Mouse (Mus musculus): ENCODE results near the gene Ndufs1. TPM values are rescaled to one million over a fixed set of nuclear protein-coding genes. Genes with fewer than 3 reads are reported as not detected.

The Ndufs1 gene
- polyA plus RNA-seq, 1 experiment from 2014 or later, result 125 TPM

DNA sequence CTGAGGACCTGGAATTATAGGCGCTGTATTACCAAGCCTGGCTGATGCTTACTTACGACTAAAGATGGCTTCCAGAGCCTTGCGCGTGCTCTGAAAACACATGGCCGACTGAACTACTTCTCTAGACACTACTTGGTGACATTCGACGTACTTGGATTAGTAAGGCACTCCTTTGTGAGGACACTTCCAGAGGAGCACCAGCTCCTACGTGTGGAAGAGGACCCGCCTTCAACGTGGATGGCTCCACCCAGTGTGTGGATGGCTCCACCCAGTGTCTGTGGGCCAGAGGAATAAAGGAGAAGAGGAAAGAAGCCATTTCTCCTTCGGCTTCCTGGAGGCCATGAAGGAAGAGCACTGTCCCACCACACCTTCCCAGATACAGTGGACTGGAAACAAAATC, 44.9 kb downstream of the Ndufs1 start:
- Histone ChIP-seq H3K27me3 (no peaks in the 10 kb centered on the region), H3K4me1 (peaks cover 6% of the 10 kb centered on the region), H3K9me3 (no peaks in the 10 kb centered on the region), H3K27ac (no peak overlapping the region), H3K9ac (no peak overlapping the region), H3K4me2 (no peak overlapping the region), H3K4me3 (no peak overlapping the region), H3K36me3 (0 out of 2 replicates have a peak, but pooled peaks cover 3% of the 10 kb centered on the region)
- WGBS, result 92% methylated on average over 11 of the region's 11 CpGs
- no peak for ATAC-seq (ENCODE audit: insufficient number of reproducible peaks, insufficient read depth, low FRiP score, low TSS enrichment, low read depth)

DNA sequence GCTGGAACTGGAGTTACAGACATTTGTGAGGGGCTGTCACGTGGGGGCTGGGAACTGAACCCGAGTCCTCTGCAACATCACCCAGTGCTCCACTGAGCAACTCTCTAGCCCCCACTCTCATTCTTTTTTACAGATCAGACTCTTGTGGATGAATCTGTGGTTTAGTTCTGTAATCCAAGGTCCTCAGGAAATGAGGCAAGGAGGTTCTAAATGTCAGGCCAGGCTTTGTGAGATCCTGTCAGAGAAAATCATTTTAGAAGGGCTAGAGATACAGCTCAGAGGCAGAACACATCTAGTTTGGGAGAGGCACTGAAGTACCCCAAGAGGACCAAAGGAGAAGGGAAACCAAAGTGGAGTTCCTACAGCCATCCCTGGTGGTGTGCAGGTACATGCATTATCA, 45.8 kb downstream of the Ndufs1 start:
- Histone ChIP-seq H3K9me3 (no peaks in the 10 kb centered on the region), H3K27ac (no peak overlapping the region), H3K4me3 (no peak overlapping the region), H3K36me3 (0 out of 2 replicates have a peak, but pooled peaks cover 7% of the 10 kb centered on the region), H3K9ac (no peak overlapping the region), H3K4me1 (peaks cover 6% of the 10 kb centered on the region), H3K4me2 (no peak overlapping the region), H3K27me3 (no peaks in the 10 kb centered on the region)
- ATAC-seq (ENCODE audit: insufficient number of reproducible peaks, insufficient read depth, low FRiP score, low TSS enrichment, low read depth), result no peak
- WGBS, result 87% methylated on average over 2 of the region's 2 CpGs

- Histone ChIP-seq H3K4me3 (peak overlapping the region; percentile 30), H3K9ac (peak overlapping the region; percentile 61), H3K27ac (peak overlapping the region; percentile 48; the same call in 1 of the 2 replicates), H3K4me2 (peak overlapping the region; percentile 57), H3K9me3 (no peaks in the 10 kb centered on the region), H3K36me3 (peaks cover 14% of the 10 kb centered on the region), H3K4me1 (peaks cover 6% of the 10 kb centered on the region), H3K27me3 (no peaks in the 10 kb centered on the region)
- ATAC-seq (ENCODE audit: insufficient number of reproducible peaks, insufficient read depth, low FRiP score, low TSS enrichment, low read depth), result no peak
- WGBS, result 16% methylated on average over 18 of the region's 18 CpGs
Observed at GRCm38 (mm10) chr1:63129857-63130690, 46.6 kb downstream of the Ndufs1 start.

DNA sequence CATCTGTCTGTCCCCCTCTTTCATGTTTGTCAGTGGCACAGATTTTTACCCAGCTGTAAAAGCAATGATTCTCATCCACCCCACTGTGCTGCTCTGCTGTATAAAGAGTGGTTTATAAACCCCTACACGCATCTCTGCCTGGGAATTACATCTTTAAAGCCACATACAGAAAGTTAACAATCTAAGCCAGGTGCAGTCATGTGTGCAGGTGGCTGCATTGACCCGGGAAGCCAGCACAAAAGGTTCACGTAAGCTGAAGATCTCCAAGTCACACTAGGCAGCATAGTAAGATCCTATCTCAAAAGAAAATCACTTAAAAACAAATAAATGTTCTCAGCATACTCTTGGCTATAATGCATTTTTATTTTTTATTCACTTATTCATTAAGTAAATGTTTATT, 47.4 kb downstream of the Ndufs1 start:
- Histone ChIP-seq H3K36me3 (peaks cover 15% of the 10 kb centered on the region), H3K27me3 (no peaks in the 10 kb centered on the region), H3K4me3 (0 out of 2 replicates have a peak overlapping the region, but pooled peaks have one; percentile 30), H3K9me3 (no peaks in the 10 kb centered on the region), H3K4me1 (peaks cover 6% of the 10 kb centered on the region), H3K9ac (no peak overlapping the region), H3K27ac (no peak overlapping the region), H3K4me2 (peak overlapping the region; percentile 57)
- 62% methylated on average over 3 of the region's 3 CpGs for WGBS
- ATAC-seq (ENCODE audit: insufficient number of reproducible peaks, insufficient read depth, low FRiP score, low TSS enrichment, low read depth), result no peak

DNA sequence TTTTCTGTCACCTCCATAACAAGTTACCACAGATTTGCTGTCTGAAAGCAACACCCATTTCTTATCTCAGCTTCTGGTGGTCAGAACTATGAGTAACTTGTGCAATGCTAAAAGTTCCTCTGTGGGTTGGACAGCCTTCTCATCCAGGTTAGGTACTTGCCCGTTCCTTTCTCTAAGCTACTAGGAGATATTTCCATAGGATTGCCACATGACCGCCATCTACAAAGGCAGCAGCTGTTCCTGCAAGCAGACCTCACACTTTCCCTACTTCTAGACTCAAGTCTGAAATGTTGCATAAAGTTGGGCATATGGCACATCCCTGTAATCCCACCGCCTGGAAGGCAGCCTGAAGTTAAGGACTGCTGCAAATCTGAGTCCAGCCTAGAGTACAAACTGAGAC, 50.4 kb downstream of the Ndufs1 start:
- no peak for ATAC-seq (ENCODE audit: insufficient number of reproducible peaks, insufficient read depth, low FRiP score, low TSS enrichment, low read depth)
- Histone ChIP-seq H3K4me1 (peaks cover 6% of the 10 kb centered on the region), H3K36me3 (peaks cover 42% of the 10 kb centered on the region), H3K9ac (no peak overlapping the region), H3K4me2 (no peak overlapping the region), H3K27me3 (no peaks in the 10 kb centered on the region), H3K4me3 (no peak overlapping the region), H3K27ac (no peak overlapping the region), H3K9me3 (no peaks in the 10 kb centered on the region)
- 94% methylated on average over 3 of the region's 3 CpGs for WGBS

- Histone ChIP-seq H3K4me1 (no peaks in the 10 kb centered on the region), H3K27ac (no peak overlapping the region), H3K4me2 (no peak overlapping the region), H3K36me3 (peaks cover 61% of the 10 kb centered on the region), H3K27me3 (no peaks in the 10 kb centered on the region), H3K9ac (no peak overlapping the region), H3K4me3 (no peak overlapping the region), H3K9me3 (no peaks in the 10 kb centered on the region)
- no peak for ATAC-seq (ENCODE audit: insufficient number of reproducible peaks, insufficient read depth, low FRiP score, low TSS enrichment, low read depth)
- WGBS, result 77% methylated on average over 6 of the region's 6 CpGs
Observed at GRCm38 (mm10) chr1:63123823-63124450, 52.7 kb downstream of the Ndufs1 start.

DNA sequence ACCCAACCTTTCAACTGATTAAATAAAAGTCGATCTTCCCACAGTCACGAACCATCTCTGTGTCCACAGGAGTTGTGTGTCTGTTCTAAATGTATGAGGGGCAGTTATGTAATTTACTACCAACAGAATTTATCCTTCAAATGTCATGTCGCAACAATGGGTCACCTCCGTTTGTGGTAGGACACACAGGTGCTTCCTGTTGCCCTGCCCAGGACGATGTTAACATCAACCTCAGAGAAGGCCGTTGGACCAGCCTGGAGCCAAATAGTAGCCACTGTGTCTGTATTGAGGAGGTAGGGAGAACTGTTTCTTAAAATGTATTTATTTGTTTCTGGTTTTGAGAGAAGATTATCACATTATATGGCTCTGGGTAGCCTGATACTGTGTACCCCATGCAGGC, 54.6 kb downstream of the Ndufs1 start:
- WGBS, result 92% methylated on average over 6 of the region's 6 CpGs
- H3K9me3 ChIP-seq, result no peaks in the 10 kb centered on the region
- H3K27ac ChIP-seq, result no peak overlapping the region
- no peaks in the 10 kb centered on the region for H3K27me3 ChIP-seq
- H3K9ac ChIP-seq, result no peak overlapping the region
- H3K4me3 ChIP-seq, result no peak overlapping the region
- ATAC-seq (ENCODE audit: insufficient number of reproducible peaks, insufficient read depth, low FRiP score, low TSS enrichment, low read depth), result no peak
- peaks cover under 1% of the 10 kb centered on the region; the same call in 1 of the 2 replicates for H3K4me1 ChIP-seq
- peaks cover 64% of the 10 kb centered on the region for H3K36me3 ChIP-seq
- no peak overlapping the region for H3K4me2 ChIP-seq

GRCm38 (mm10) chr1:63120382-63120781, 56.3 kb downstream of the Ndufs1 start:
- ATAC-seq (ENCODE audit: insufficient number of reproducible peaks, insufficient read depth, low FRiP score, low TSS enrichment, low read depth), result no peak
- Histone ChIP-seq H3K9ac (no peak overlapping the region), H3K4me2 (no peak overlapping the region), H3K4me3 (no peak overlapping the region), H3K27ac (no peak overlapping the region), H3K4me1 (peaks cover 15% of the 10 kb centered on the region), H3K9me3 (no peaks in the 10 kb centered on the region), H3K36me3 (peaks cover 56% of the 10 kb centered on the region), H3K27me3 (no peaks in the 10 kb centered on the region)
- WGBS, result 89% methylated on average over 2 of the region's 2 CpGs

DNA sequence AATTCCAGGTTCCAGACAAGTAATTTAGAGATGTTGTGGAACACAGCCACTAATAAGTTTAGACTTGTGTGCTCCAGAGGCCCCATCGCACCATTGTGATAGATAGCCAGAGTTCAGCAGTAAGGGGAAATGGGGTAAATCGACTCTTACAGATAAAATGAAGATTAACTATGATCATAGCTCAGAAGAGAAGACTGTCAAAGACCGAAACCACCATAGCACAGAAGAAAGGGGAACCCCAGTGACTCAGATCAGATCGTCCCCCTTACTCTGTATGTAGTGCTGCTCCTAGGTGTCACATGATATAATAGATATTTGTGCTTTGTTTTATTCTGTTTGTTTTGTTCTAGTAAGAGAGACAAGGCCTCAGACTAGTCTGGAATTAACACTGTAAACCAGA, 57.0 kb downstream of the Ndufs1 start:
- Histone ChIP-seq H3K9ac (no peak overlapping the region), H3K27me3 (no peaks in the 10 kb centered on the region), H3K36me3 (peaks cover 52% of the 10 kb centered on the region), H3K4me3 (no peak overlapping the region), H3K9me3 (no peaks in the 10 kb centered on the region), H3K4me1 (peaks cover 15% of the 10 kb centered on the region), H3K27ac (no peak overlapping the region), H3K4me2 (no peak overlapping the region)
- 84% methylated on average over 4 of the region's 4 CpGs for WGBS
- no peak for ATAC-seq (ENCODE audit: insufficient number of reproducible peaks, insufficient read depth, low FRiP score, low TSS enrichment, low read depth)

DNA sequence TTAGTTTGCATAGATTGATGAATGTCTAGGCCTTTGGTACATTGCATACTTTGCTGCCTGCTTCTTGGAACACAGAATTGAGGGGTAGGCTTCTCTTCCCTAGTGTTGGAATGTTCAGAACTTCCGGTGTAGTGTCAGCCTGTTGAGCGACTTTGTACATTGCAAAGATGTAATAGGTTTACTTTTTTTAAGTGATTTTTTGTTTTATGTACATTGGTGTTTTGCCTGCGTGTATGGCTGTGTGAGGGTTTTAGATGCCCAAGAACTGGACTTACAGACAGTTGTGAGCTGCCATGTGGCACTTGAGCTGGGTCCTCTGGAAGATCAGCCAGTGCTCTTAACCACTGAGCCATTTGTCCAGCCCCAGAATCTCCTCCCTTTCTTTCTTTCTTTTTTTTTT, 61.1 kb downstream of the Ndufs1 start:
- Histone ChIP-seq H3K27ac (peak overlapping the region; percentile 100), H3K9ac (peak overlapping the region; percentile 100), H3K9me3 (no peaks in the 10 kb centered on the region), H3K27me3 (no peaks in the 10 kb centered on the region), H3K36me3 (peaks cover 18% of the 10 kb centered on the region), H3K4me2 (peak overlapping the region; percentile 88), H3K4me1 (peaks cover 24% of the 10 kb centered on the region), H3K4me3 (peak overlapping the region; percentile 91)
- no peak for ATAC-seq (ENCODE audit: insufficient number of reproducible peaks, insufficient read depth, low FRiP score, low TSS enrichment, low read depth)
- WGBS, result 48% methylated on average over 3 of the region's 3 CpGs

DNA sequence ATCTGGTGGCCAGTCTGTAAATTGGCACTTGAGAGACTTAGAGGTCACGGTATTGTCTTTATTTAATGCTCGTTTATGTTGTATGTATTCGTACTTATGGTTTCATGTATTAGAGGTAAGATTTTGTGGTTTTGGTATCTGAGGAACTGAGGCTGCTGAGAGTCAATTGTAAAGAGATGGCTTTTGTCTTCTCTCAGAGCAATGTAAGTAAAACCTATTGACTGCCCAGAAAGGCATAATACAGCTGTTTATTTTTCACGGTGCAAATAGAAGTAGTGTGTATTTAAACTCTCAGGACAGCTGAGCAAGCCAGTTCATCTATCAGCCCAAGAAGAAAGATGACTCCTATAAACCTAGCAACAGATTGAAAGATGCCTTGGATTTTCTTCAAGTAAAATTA, 61.5 kb downstream of the Ndufs1 start:
- H3K36me3 ChIP-seq, result peaks cover 14% of the 10 kb centered on the region
- peaks cover 28% of the 10 kb centered on the region for H3K4me1 ChIP-seq
- peak overlapping the region; percentile 88 for H3K4me2 ChIP-seq
- H3K27ac ChIP-seq, result peak overlapping the region; percentile 100
- H3K27me3 ChIP-seq, result no peaks in the 10 kb centered on the region
- peak overlapping the region; percentile 100 for H3K9ac ChIP-seq
- peak overlapping the region; percentile 91 for H3K4me3 ChIP-seq
- WGBS, result 20% methylated on average over 4 of the region's 4 CpGs
- no peak for ATAC-seq (ENCODE audit: insufficient number of reproducible peaks, insufficient read depth, low FRiP score, low TSS enrichment, low read depth)
- H3K9me3 ChIP-seq, result no peaks in the 10 kb centered on the region

All from embryonic facial prominence, embryonic 13.5 days (tissue).